Mouse (Mus musculus) spleen, adult 2 months (tissue): Measurements from ENCODE around the gene Camta1. TPM values are rescaled to one million over a fixed set of nuclear protein-coding genes. Genes with fewer than 3 reads are reported as not detected.
A peak's percentile ranks its signal among the peaks of the same experiment; 100 is the strongest.

Experiments
- DNase-seq, 2 experiments: peaks; one replicate each; pipeline versions ENCODE4 v3.0.0 to v3.0.0-alpha.2; 2012 to 2021; ENCODE audit warnings: low spot score in 2 of 2, low read depth in 1 of 2
- H3K27ac ChIP-seq: fragments of 200-500 bp; 2 replicates; pipeline ENCODE4 v1.5.1; 2012; ENCODE audit warnings: low read length, inconsistent platforms; ENCODE audit not compliant: insufficient read depth
- H3K27me3 ChIP-seq: fragments of 200-500 bp; 2 replicates; pipeline ENCODE4 v1.6.1; 2012; ENCODE audit warnings: mild to moderate bottlenecking, moderate library complexity, low read length, inconsistent platforms; ENCODE audit not compliant: control insufficient read depth, insufficient read depth
- H3K36me3 ChIP-seq: fragments of 200-500 bp; 2 replicates; pipeline ENCODE4 v1.6.1; 2012; ENCODE audit warnings: mild to moderate bottlenecking, low read length, inconsistent platforms; ENCODE audit not compliant: control insufficient read depth, insufficient read depth
- H3K4me1 ChIP-seq: fragments of 200-500 bp; 2 replicates; pipeline ENCODE4 v1.6.1; 2011; ENCODE audit warnings: inconsistent platforms; ENCODE audit not compliant: control insufficient read depth, insufficient read depth, insufficient read length
- H3K4me3 ChIP-seq: fragments of 200-500 bp; 2 replicates; pipeline ENCODE4 v1.5.1; 2011; ENCODE audit warnings: mild to moderate bottlenecking, inconsistent platforms; ENCODE audit not compliant: insufficient read depth, insufficient read length; ENCODE audit errors: extremely low read depth
- CTCF ChIP-seq: fragments of 200-500 bp; IDR thresholded peaks from 2 replicates; pipeline ENCODE4 v1.5.1; 2011; ENCODE audit warnings: mild to moderate bottlenecking, inconsistent platforms; ENCODE audit not compliant: insufficient read depth, insufficient read length, insufficient replicate concordance; ENCODE audit errors: extremely low read depth
- POLR2A ChIP-seq: fragments of 200-500 bp; IDR thresholded peaks from 2 replicates; pipeline ENCODE4 v1.6.1; 2011; ENCODE audit warnings: low read depth, low read length, inconsistent platforms
- WGBS: fragments of 180-500 bp; shearing (Covaris S2); methylation state at CpG from one replicate; pipeline ENCODE4 v1.1.7; 2018; 5-methylcytosine and 5-hydroxymethylcytosine counted together
- polyA plus RNA-seq: library from polyadenylated mRNA; depleted of rRNA; stranded (reverse); fragments of >200 nt; gene quantifications from 2 replicates; pipeline ENCODE4 v1.2.3, GENCODE M21; 2012

Camta1 gene
- polyA plus RNA-seq, 1 experiment: 7.7 TPM

DNA sequence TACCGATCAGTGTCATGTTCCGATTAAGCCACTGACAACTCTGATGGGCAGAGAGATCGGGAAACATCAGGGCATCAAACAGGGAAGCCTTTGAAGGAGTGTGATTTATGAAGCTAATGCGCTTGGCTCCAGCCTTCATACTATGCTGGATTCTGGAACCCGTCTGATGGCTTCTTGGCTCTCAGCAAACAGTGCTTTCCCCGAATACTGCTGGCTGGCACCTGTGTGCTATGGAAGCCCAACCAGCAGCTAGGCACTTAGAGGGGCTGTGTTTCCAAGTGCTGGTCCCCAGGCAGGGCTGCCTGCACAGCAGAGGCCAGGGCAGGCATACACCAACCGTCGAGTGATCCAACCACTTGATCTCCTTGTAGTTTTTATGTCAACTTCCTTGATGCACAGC, 701.2 kb downstream of the Camta1 start:
- TF ChIP-seq POLR2A (no peak), CTCF (no peak)
- 73% methylated on average over 8 of the region's 8 CpGs for WGBS

DNA sequence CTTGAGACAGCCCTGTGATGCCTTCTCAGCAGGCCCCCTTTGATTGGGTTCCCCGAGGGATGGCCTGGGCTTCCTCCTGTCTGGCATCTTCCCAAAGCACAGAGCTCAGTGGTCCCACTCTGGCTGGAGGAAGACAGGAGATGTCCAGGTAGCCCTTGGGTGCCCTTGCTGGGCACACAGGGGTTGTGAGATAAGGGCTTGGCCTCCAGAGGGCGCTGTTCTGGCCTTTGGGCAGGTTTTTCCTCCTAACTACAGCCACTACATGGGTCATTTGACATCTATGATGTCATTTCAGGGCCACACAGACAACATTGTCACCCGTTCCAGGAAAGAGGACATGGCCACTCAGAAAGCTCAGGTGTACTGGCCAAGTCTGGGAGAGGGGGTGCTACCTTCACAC, 703.4 kb downstream of the Camta1 start:
- Histone ChIP-seq H3K27ac (no peak overlapping the region), H3K27me3 (no peaks in the 10 kb centered on the region), H3K36me3 (no peaks in the 10 kb centered on the region), H3K4me1 (no peaks in the 10 kb centered on the region), H3K4me3 (no peak overlapping the region)
- 53% methylated on average over 3 of the region's 3 CpGs for WGBS
- DNase-seq: no peak
- no peak for TF ChIP-seq POLR2A
- no peak for TF ChIP-seq CTCF

More for the DNA sequence above, 701.2 kb downstream of the Camta1 start:
- no peak overlapping the region for H3K4me3 ChIP-seq
- DNase-seq: no peak
- H3K27ac ChIP-seq: no peak overlapping the region
- no peaks in the 10 kb centered on the region for H3K4me1 ChIP-seq
- H3K36me3 ChIP-seq: no peaks in the 10 kb centered on the region
- no peaks in the 10 kb centered on the region for H3K27me3 ChIP-seq

DNA sequence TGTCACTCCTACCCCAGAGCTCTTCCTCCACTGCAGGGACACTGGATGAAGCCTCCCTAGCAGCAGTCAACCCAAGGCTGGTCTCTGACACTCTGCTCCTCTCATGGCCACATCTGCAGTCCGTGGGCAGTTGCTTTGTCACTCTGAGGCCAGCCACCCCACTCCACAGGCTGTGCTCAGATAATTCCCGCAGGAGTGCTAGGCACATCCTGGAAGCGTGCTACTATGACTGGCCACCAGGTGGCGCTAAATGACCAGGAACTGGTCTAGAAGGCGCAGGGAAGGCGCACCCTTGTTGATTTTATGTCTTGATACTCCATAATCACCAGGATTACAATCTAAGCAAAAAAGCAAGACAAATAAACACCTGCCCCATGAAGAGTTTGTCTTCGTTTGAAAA, 704.8 kb downstream of the Camta1 start:
- no peaks in the 10 kb centered on the region for H3K36me3 ChIP-seq
- TF ChIP-seq POLR2A (no peak), CTCF (peak; percentile 63; the same call in 1 of the 2 replicates)
- no peak overlapping the region for H3K4me3 ChIP-seq
- H3K27ac ChIP-seq: no peak overlapping the region
- peak in 1 of 2 experiments; percentile 44 for DNase-seq
- 6% methylated on average over 7 of the region's 7 CpGs for WGBS
- no peaks in the 10 kb centered on the region for H3K27me3 ChIP-seq
- no peaks in the 10 kb centered on the region for H3K4me1 ChIP-seq

DNA sequence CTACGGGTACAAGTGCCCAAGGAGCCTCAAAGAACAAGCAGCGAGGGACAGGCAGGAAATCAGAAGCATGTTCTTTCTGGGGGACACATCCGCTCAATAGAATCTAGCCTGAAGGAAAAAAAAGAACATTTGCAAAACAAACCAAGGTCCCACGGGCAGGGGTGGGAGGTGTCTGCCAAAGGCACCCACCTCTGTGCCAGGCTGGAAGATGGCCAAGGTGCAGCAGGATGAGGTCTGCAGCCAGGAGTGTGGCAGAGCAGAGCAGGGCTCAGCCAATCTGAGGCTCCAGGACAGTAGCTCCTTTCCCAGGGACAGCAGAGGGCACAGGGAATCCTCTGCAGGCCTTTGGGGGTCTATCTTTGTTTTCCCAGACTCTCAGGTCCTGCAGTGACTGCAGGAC, 706.1 kb downstream of the Camta1 start:
- Histone ChIP-seq H3K4me1 (no peaks in the 10 kb centered on the region), H3K27ac (no peak overlapping the region), H3K27me3 (no peaks in the 10 kb centered on the region), H3K4me3 (no peak overlapping the region), H3K36me3 (no peaks in the 10 kb centered on the region)
- no peak for DNase-seq
- no peak for TF ChIP-seq POLR2A
- no peak for TF ChIP-seq CTCF
- 56% methylated on average over 4 of the region's 4 CpGs for WGBS

DNA sequence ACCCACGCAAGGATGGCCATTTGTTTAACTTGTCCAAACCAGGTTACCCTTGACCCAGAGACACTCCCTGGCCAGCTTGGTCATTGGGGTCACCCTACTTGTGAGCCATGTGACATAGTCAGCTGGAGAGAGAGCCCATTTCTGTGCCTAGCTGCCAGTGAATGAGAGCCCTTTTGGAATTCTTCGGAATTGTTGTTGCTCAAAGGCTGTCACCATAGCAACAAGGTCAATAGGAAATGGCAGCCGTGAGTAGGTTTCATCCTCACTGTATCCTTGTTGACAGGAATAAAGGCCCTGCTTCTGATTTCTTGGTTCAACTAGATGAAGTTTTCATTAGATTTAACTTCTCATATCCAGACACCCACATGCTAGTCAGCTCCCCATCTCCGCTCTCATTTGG, 707.4 kb downstream of the Camta1 start:
- DNase-seq: no peak
- no peak overlapping the region for H3K27ac ChIP-seq
- no peaks in the 10 kb centered on the region for H3K27me3 ChIP-seq
- WGBS: 60% methylated on average over 4 of the region's 4 CpGs
- TF ChIP-seq CTCF (no peak), POLR2A (no peak)
- H3K4me1 ChIP-seq: no peaks in the 10 kb centered on the region
- no peaks in the 10 kb centered on the region for H3K36me3 ChIP-seq
- no peak overlapping the region for H3K4me3 ChIP-seq

DNA sequence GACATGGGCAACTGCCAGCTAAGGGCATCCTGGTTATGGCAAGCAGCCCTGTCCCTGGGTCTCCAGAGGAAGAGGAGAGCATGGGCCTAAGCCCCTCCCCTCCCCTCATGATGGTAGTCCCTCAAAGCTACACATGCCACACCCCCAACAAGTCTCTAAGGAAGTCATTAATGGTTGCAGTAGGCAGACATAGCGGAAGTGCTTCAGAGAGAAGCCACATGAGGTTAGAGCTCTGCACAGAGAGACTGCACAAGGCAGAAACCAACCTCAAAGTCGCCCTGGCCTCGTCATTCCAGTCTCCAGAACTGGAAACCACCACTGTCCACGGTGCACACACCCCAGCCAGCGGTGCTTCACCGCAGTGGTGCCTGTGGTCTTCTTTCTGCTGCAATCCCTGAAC, 709.7 kb downstream of the Camta1 start:
- no peaks in the 10 kb centered on the region for H3K27me3 ChIP-seq
- 18% methylated on average over 6 of the region's 6 CpGs for WGBS
- TF ChIP-seq CTCF (no peak), POLR2A (no peak)
- DNase-seq: no peak
- H3K36me3 ChIP-seq: no peaks in the 10 kb centered on the region
- no peaks in the 10 kb centered on the region for H3K4me1 ChIP-seq
- H3K27ac ChIP-seq: no peak overlapping the region
- no peak overlapping the region for H3K4me3 ChIP-seq

DNA sequence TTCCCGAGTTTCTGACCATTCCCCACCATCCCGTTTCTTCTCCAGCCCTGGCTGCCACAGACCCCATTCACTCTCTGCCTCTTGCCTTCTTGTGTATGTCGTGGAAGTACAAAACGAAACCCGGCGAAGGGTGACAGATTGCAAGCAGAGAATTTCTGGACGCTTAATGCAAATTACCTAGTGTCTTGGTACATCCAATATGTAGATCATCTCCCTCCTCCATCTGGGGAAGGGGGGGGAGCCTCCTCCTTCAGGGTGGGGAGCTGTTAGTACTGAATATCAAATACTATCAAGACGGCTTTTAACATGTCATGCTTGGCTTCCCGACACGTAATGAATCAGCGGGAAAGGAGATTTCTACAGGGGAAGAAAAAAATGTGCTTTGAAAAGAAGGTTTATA, 710.8 kb downstream of the Camta1 start:
- H3K36me3 ChIP-seq: no peaks in the 10 kb centered on the region
- no peak overlapping the region for H3K4me3 ChIP-seq
- no peak overlapping the region for H3K27ac ChIP-seq
- no peak for TF ChIP-seq POLR2A
- DNase-seq: no peak
- no peaks in the 10 kb centered on the region for H3K4me1 ChIP-seq
- WGBS: 85% methylated on average over 11 of the region's 11 CpGs
- H3K27me3 ChIP-seq: no peaks in the 10 kb centered on the region
